Mouse (Mus musculus) small intestine, adult 2 months (tissue): ENCODE results near the gene Osbpl9. TPM values are rescaled to one million over a fixed set of nuclear protein-coding genes. Genes with fewer than 3 reads are reported as not detected.

Experiments
- H3K27ac ChIP-seq: fragments of 200-500 bp; 2 replicates; pipeline ENCODE4 v1.5.1; 2012; ENCODE audit warnings: low read depth, low read length, control low read depth, inconsistent platforms; ENCODE audit not compliant: insufficient read depth
- H3K27me3 ChIP-seq: fragments of 200-500 bp; 2 replicates; pipeline ENCODE4 v1.6.1; 2012; ENCODE audit warnings: mild to moderate bottlenecking, moderate library complexity, low read length, inconsistent platforms; ENCODE audit not compliant: control insufficient read depth, insufficient read depth
- H3K36me3 ChIP-seq: fragments of 200-500 bp; 2 replicates; pipeline ENCODE4 v1.6.1; 2012; ENCODE audit warnings: mild to moderate bottlenecking, low read length, control low read depth, inconsistent platforms; ENCODE audit not compliant: control insufficient read depth, insufficient read depth
- H3K4me1 ChIP-seq: fragments of 200-500 bp; 2 replicates; pipeline ENCODE4 v1.6.1; 2012; ENCODE audit warnings: low read length, inconsistent platforms, mixed read lengths; ENCODE audit not compliant: control insufficient read depth, insufficient read depth, insufficient read length
- H3K4me3 ChIP-seq: fragments of 200-500 bp; 2 replicates; pipeline ENCODE4 v1.5.1; 2012; ENCODE audit warnings: low read depth, mild to moderate bottlenecking, control low read depth, inconsistent platforms, low read length, moderate library complexity
- CTCF ChIP-seq: fragments of 200-500 bp; IDR thresholded peaks from 2 replicates; pipeline ENCODE4 v1.5.1; 2012; ENCODE audit warnings: low read depth, mild to moderate bottlenecking, control low read depth, inconsistent platforms, low read length, moderate library complexity, mixed read lengths; ENCODE audit not compliant: insufficient replicate concordance, insufficient read length; ENCODE audit errors: extremely low read depth
- POLR2A ChIP-seq: fragments of 200-500 bp; IDR thresholded peaks from 2 replicates; pipeline ENCODE4 v1.6.1; 2012; ENCODE audit warnings: low read depth, mild to moderate bottlenecking, control low read depth, inconsistent platforms, low read length, moderate library complexity
- WGBS: fragments of 180-500 bp; shearing (Covaris S2); methylation state at CpG from one replicate; pipeline ENCODE4 v1.1.7; 2018; 5-methylcytosine and 5-hydroxymethylcytosine counted together
- polyA plus RNA-seq: library from polyadenylated mRNA; depleted of rRNA; stranded (reverse); fragments of >200 nt; gene quantifications from 2 replicates; pipeline ENCODE4 v1.2.3, GENCODE M21; 2012; rRNA removed

The Osbpl9 gene
- polyA plus RNA-seq, 1 experiment = 29.5 TPM

DNA sequence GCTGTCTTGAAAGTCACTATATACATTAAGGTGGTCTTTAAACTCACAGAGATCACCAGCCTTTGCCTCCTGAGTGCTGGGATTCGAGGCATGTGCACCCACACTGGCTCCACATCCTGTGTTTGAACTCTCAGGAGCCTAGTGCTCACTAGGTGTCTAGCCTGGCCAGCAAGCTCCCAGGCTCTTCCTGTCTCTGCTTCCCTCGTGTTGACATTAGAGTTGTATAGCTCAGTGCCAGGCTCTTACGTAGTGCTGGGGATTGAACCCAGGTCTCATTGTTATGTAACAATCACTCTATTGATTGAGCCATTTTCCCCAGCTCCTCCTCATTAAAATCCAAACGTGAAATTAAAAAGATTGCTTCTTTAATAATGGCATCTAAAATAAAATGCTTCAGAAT is 182.8 kb downstream of the Osbpl9 start:
- Histone ChIP-seq H3K27ac (no peak overlapping the region), H3K27me3 (no peaks in the 10 kb centered on the region), H3K4me3 (no peak overlapping the region), H3K36me3 (peaks cover 34% of the 10 kb centered on the region), H3K4me1 (no peaks in the 10 kb centered on the region)
- TF ChIP-seq CTCF (no peak), POLR2A (no peak)
- WGBS = 74% methylated on average over 4 of the region's 4 CpGs

DNA sequence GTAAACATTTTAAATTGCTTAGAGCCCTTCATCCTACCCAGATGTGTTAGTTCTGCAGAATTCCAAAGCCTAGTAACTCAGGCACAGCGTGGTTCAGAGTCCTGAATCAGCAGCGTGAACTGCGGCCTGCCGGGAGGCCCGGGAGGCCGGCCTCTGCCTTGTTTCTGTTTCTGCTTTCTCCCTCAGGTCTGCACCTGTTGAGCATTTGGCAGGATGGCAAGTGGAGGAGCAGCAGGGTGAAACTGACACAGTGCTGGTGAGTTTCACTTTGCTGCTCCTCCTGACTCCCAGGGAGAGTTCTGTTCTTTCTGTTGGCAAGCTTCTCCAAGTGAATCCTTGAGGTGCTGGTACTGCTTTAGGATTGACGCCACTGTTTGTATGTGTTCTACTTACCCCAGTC is 184.6 kb downstream of the Osbpl9 start:
- peaks cover 34% of the 10 kb centered on the region for H3K36me3 ChIP-seq
- 33% methylated on average over 7 of the region's 7 CpGs for WGBS
- no peaks in the 10 kb centered on the region for H3K4me1 ChIP-seq
- TF ChIP-seq POLR2A (no peak), CTCF (no peak)
- H3K27me3 ChIP-seq = no peaks in the 10 kb centered on the region
- H3K4me3 ChIP-seq = no peak overlapping the region
- no peak overlapping the region for H3K27ac ChIP-seq

DNA sequence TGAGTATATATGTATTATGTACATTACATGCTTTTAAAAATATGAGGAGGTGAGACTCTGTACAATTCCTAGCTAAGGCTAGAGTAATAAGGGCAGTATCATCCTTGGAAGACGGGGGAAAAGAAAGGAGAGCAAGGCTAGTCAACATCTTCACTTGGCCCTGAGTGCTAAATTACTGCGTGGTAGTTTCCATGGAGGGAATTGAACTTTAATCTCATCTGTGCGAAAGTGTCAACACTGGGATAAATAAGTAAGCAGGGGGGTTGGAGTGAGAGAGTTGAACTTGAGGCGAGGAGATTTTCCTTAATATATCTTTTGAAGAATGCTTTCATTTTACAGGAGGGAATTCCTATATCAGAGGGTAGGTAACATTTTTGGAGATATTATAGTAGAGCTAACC is 188.0 kb downstream of the Osbpl9 start:
- no peak for TF ChIP-seq CTCF
- TF ChIP-seq POLR2A = no peak
- WGBS = 82% methylated on average over 4 of the region's 4 CpGs

More for the DNA sequence above, 188.0 kb downstream of the Osbpl9 start:
- Histone ChIP-seq H3K27ac (no peak overlapping the region), H3K4me3 (no peak overlapping the region), H3K27me3 (no peaks in the 10 kb centered on the region), H3K4me1 (no peaks in the 10 kb centered on the region), H3K36me3 (peaks cover 25% of the 10 kb centered on the region)

Other genes with a start within 250 kb of the Osbpl9 start
- gene Nrd1, start 201.6 kb downstream of the Osbpl9 start, polyA plus RNA-seq = 4.8 and 9.1 TPM in 2 replicates
- gene Calr4, start 32.2 kb upstream of the Osbpl9 start, polyA plus RNA-seq = not detected in 2 replicates
- gene Eps15, start 78.0 kb upstream of the Osbpl9 start, polyA plus RNA-seq = 1.5 and 2.6 TPM in 2 replicates
- gene Ttc39a, start 204.4 kb upstream of the Osbpl9 start, polyA plus RNA-seq = 17.1 and 17.5 TPM in 2 replicates